Mouse (Mus musculus) E14TG2a.4 (cell line): ENCODE measurements around the gene Tnr.

ENCODE experiments used
- CTCF ChIP-seq: conservative IDR thresholded peaks from 2 replicates; pipeline ENCODE4 v1.5.1; 2014; ENCODE audit warnings: low read length
- NANOG ChIP-seq: IDR thresholded peaks from 2 replicates; pipeline ENCODE4 v1.6.1; 2014; ENCODE audit warnings: borderline replicate concordance, low read length, mixed read lengths
- POU5F1 ChIP-seq: IDR thresholded peaks from 2 replicates; pipeline ENCODE4 v1.6.1; 2014; ENCODE audit warnings: low read length, borderline replicate concordance

DNA sequence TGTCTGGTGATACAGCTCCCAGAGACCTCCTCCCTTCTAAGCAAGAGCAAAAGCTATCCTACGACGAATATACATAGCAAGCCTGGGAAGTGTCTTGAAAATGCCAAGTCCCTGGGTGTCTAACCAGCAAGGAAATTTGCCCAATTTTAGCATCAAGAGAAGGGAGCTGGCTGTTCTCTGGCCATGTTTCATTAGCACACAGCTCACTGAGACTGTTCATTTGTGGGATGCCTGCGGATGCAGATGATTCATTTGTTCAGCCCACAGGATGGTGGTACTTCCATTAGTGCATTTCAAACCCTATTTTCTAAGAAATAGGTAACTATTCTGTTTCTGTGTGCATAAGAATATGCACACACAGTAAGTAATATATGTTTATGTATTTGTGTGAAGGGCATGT lies 181.4 kb downstream of the Tnr start:
- no peak for TF ChIP-seq CTCF
- TF ChIP-seq POU5F1: no peak
- no peak for TF ChIP-seq NANOG
